ENCODE assay signal across 25 mouse cellular contexts in the genomic region with DNA sequence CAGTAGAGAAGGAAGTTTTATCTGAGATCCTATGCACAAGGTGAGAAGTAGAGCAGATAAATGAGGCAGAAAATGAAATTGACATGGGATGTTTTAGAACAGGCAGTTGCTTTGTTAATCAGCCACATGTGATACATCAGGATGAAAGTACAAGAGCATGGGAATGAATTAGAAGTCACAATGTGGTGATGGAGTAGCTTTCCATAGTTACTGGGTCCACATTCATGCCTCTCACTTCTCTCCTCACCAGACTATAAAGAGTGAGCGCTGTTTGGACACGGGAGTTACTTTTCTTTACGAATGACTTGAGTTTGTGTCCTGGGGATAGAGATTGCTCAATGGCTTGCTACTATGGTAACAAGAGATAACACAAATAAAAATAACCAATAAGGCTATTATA.
"Had no signal": no experiment of that assay in that cellular context is flagged by ENCODE, and none has a peak within 500 bp of the region (broad histone marks: within the 10 kb centered on the region; RNA-seq: fewer than 3 reads in every experiment).

No protein-coding gene starts in this region.

- H3K27me3 ChIP-seq: heart, embryonic 12.5 days; intestine, embryonic 15.5 days; limb, embryonic 12.5 days; liver, embryonic 13.5 days had no signal

- H3K4me2 ChIP-seq: heart, embryonic 12.5 days; hindbrain, embryonic 14.5 days; intestine, embryonic 15.5 days; limb, embryonic 12.5 days; liver, embryonic 11.5 days; liver, embryonic 13.5 days had no signal

- H3K36me3 ChIP-seq: heart, embryonic 10.5 days; heart, embryonic 12.5 days; hindbrain, embryonic 10.5 days; intestine, embryonic 15.5 days; limb, embryonic 10.5 days; limb, embryonic 12.5 days; liver, embryonic 13.5 days had no signal

- H3K9ac ChIP-seq: heart, embryonic 12.5 days; hindbrain, embryonic 14.5 days; intestine, embryonic 15.5 days; limb, embryonic 12.5 days; liver, embryonic 13.5 days had no signal

- H3K4me1 ChIP-seq: heart, embryonic 10.5 days; heart, embryonic 12.5 days; hindbrain, embryonic 10.5 days; intestine, embryonic 15.5 days; limb, embryonic 10.5 days; limb, embryonic 12.5 days; liver, embryonic 13.5 days had no signal

- H3K27ac ChIP-seq: gastrocnemius, adult 2 months; heart, embryonic 10.5 days; hindbrain, embryonic 10.5 days; hindbrain, embryonic 14.5 days; intestine, embryonic 15.5 days; kidney, postnatal 0 days; layer of hippocampus, adult 2 months; left cerebral cortex, adult 2 months; limb, embryonic 10.5 days; limb, embryonic 12.5 days; liver, embryonic 13.5 days had no signal

- ATAC-seq: hindbrain, embryonic 16.5 days; inflammation-experienced regulatory T-cells, adult 6 months; intestine, embryonic 15.5 days; intestine, postnatal 0 days had no signal

- H3K4me3 ChIP-seq: gastrocnemius, adult 2 months; heart, embryonic 10.5 days; heart, embryonic 12.5 days; hindbrain, embryonic 10.5 days; intestine, embryonic 15.5 days; layer of hippocampus, adult 2 months; left cerebral cortex, adult 2 months; limb, embryonic 10.5 days; limb, embryonic 12.5 days; liver, embryonic 13.5 days had no signal

- H3K9me3 ChIP-seq: heart, embryonic 10.5 days; heart, embryonic 12.5 days; hindbrain, embryonic 10.5 days; intestine, embryonic 15.5 days; limb, embryonic 10.5 days; limb, embryonic 12.5 days; liver, embryonic 13.5 days had no signal

- DNase-seq: gastrocnemius, adult 2 months; gastrocnemius, postnatal 10 days; gastrocnemius, postnatal 25 days; heart, adult 18-20 months; heart, postnatal 10 days; heart, postnatal 4 days; kidney, adult 18-20 months; kidney, postnatal 25 days; kidney, postnatal 4 days; liver; liver, embryonic 13.5 days had no signal
